Mouse (Mus musculus) brain, embryonic 14.5 days (tissue): ENCODE results near the gene Sp2.

Experiments used
- CTCF ChIP-seq: fragments of 200-500 bp; IDR thresholded peaks from 2 replicates; pipeline ENCODE4 v1.5.1; 2012; ENCODE audit warnings: inconsistent platforms, mild to moderate bottlenecking, moderate library complexity, borderline replicate concordance; ENCODE audit not compliant: insufficient read depth, insufficient read length; ENCODE audit errors: extremely low read depth
- POLR2A ChIP-seq: fragments of 200-500 bp; IDR thresholded peaks from 2 replicates; pipeline ENCODE4 v1.6.1; 2012; ENCODE audit warnings: mild to moderate bottlenecking, inconsistent platforms, borderline replicate concordance; ENCODE audit not compliant: poor library complexity, insufficient read depth, insufficient read length, severe bottlenecking; ENCODE audit errors: extremely low read depth

DNA sequence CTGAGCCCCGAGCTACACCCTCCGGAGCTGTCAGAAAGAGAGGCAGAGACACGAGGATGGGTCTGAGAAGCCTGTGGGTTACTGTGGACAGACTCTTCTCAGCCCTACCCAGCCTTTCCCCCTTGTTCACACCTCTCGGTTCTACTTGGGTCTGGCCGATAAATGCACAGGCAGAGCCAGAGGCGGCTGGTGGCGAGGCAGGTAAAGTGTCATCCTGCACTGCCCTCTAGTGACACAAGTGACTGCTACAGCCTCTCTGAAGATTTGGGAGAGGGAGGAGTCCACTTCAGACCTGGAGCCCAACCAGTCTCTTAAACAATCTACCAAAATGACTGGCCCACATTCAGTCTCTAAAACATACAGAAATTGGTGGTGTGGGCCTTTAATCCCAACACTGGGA lies 72.8 kb downstream of the Sp2 start:
- TF ChIP-seq POLR2A, result no peak
- peak; percentile 93 for TF ChIP-seq CTCF
